Mouse (Mus musculus) megakaryocyte, embryonic 14.5 days (primary cell): Measurements from ENCODE around the gene A930009A15Rik.

Experiments used
- FLI1 ChIP-seq: IDR thresholded peaks from 2 replicates; pipeline ENCODE4 v1.6.1; 2012; ENCODE audit warnings: low read length, inconsistent platforms, mixed read lengths
- GATA1 ChIP-seq: IDR thresholded peaks from 3 replicates; pipeline ENCODE4 v1.6.1; 2012; ENCODE audit warnings: mixed read lengths, low read length, inconsistent platforms, borderline replicate concordance

DNA sequence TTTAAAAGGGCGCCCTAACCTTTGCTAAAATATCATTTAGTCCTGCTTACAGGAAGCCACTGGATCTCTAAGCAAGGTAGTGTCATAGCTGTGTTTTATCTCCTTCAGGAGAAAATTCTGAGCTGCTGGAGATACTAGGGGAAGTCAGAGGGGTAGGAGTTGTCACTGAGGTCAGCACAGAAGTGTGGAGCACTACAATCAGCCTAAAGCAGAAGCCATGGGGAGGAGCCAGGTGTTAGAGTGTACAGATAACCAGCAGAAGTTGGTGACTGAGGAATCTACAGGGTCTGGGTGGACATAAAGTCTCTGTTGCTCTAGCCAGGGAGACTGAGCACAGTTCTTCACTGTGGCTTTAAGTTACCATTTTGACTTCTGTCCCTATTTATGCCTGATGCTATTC, 26.0 kb downstream of the A930009A15Rik start:
- TF ChIP-seq GATA1: no peak
- TF ChIP-seq FLI1: no peak
